Mouse (Mus musculus) intestine, postnatal 0 days (tissue): ENCODE data around the gene Arhgap9. TPM values are rescaled to one million over a fixed set of nuclear protein-coding genes. Genes with fewer than 3 reads are reported as not detected.

Experiments
- ATAC-seq: fragments of 200-750 bp; cut with Nextera tagmentation; 2 replicates; pipeline ENCODE4 v1.8.0; 2017; ENCODE audit warnings: mild to moderate bottlenecking, moderate TSS enrichment, moderate library complexity
- H3K27ac ChIP-seq: fragments of 300-500 bp; sonication (generic); 2 replicates; pipeline ENCODE4 v1.5.1; 2014; ENCODE audit warnings: mild to moderate bottlenecking, low read depth, low read length, moderate library complexity
- H3K27me3 ChIP-seq: fragments of 300-500 bp; sonication (generic); replicated peaks from 2 replicates; pipeline ENCODE4 v1.6.1; 2014; ENCODE audit warnings: low read length, mixed read lengths; ENCODE audit not compliant: control insufficient read depth, insufficient read depth
- H3K36me3 ChIP-seq: fragments of 300-500 bp; sonication (generic); 2 replicates; pipeline ENCODE4 v1.6.1; 2014; ENCODE audit warnings: mild to moderate bottlenecking, moderate library complexity; ENCODE audit not compliant: control insufficient read depth, insufficient read depth
- H3K4me1 ChIP-seq: fragments of 300-500 bp; sonication (generic); replicated peaks from 2 replicates; pipeline ENCODE4 v1.6.1; 2014; ENCODE audit warnings: antibody characterized with exemption, low read length, mixed read lengths; ENCODE audit not compliant: control insufficient read depth, insufficient read depth
- H3K4me2 ChIP-seq: fragments of 300-500 bp; sonication (generic); replicated peaks from 2 replicates; pipeline ENCODE4 v1.6.1; 2014; ENCODE audit warnings: low read depth, mild to moderate bottlenecking, moderate library complexity
- H3K4me3 ChIP-seq: fragments of 300-500 bp; sonication (generic); 2 replicates; pipeline ENCODE4 v1.5.1; 2014; ENCODE audit warnings: low read depth, low read length
- H3K9ac ChIP-seq: fragments of 300-500 bp; sonication (generic); 2 replicates; pipeline ENCODE4 v1.6.1; 2014; ENCODE audit warnings: mild to moderate bottlenecking, low read depth, low read length
- H3K9me3 ChIP-seq: fragments of 300-500 bp; sonication (generic); 2 replicates; pipeline ENCODE4 v1.6.1; 2016; ENCODE audit warnings: mixed run types; ENCODE audit not compliant: control insufficient read depth
- CTCF ChIP-seq: sonication (generic); IDR thresholded peaks from 2 replicates; pipeline ENCODE4 v1.5.1; 2016; ENCODE audit warnings: low read depth, mild to moderate bottlenecking, control low read depth, antibody characterized with exemption, moderate library complexity
- WGBS: fragments of 180-500 bp; shearing (Covaris S2); extraction: QIAGEN DNeasy Blood & Tissue Kit; methylation state at CpG from one replicate; pipeline ENCODE4 v1.1.7; 2014; 5-methylcytosine and 5-hydroxymethylcytosine counted together
- polyA plus RNA-seq: library from polyadenylated mRNA; unstranded; fragments of >200 nt; fragmentation: Nextera tagmentation; extraction: Ambion mirVana; gene quantifications from 2 replicates; pipeline ENCODE4 v1.2.1, GENCODE M21; 2015

Arhgap9 gene
- polyA plus RNA-seq, 1 experiment from 2014 or later: 9.5 TPM

DNA sequence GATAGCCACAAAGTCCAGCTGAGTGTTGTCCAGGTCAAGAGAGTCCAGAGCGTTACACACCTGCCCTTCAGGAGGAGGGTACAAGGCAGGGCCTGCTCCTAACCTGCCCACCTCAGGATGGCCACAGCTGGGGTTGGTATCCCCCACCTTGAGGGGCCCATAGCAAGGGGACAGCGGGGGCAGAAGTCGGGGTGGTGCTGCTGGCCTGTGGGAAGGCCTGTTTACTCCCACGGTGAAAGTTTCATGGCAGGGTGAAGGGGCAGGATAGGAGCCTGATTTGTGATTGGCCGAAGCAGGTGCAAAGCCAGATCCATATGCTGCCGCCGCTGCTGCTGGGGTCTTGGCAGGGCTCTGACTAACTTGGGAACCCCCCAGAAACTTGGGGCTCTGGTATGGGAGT lies 8.4 kb downstream of the Arhgap9 start:
- H3K4me1 ChIP-seq: no peaks in the 10 kb centered on the region
- H3K27me3 ChIP-seq: peaks cover 3% of the 10 kb centered on the region; the same call in 1 of the 2 replicates
- ATAC-seq: no peak
- no peak overlapping the region for H3K4me3 ChIP-seq
- no peak overlapping the region for H3K9ac ChIP-seq
- no peaks in the 10 kb centered on the region for H3K9me3 ChIP-seq
- peaks cover 5% of the 10 kb centered on the region; the same call in 1 of the 2 replicates for H3K36me3 ChIP-seq
- TF ChIP-seq CTCF: no peak
- H3K27ac ChIP-seq: no peak overlapping the region
- H3K4me2 ChIP-seq: no peak overlapping the region
- 72% methylated on average over 7 of the region's 7 CpGs for WGBS

DNA sequence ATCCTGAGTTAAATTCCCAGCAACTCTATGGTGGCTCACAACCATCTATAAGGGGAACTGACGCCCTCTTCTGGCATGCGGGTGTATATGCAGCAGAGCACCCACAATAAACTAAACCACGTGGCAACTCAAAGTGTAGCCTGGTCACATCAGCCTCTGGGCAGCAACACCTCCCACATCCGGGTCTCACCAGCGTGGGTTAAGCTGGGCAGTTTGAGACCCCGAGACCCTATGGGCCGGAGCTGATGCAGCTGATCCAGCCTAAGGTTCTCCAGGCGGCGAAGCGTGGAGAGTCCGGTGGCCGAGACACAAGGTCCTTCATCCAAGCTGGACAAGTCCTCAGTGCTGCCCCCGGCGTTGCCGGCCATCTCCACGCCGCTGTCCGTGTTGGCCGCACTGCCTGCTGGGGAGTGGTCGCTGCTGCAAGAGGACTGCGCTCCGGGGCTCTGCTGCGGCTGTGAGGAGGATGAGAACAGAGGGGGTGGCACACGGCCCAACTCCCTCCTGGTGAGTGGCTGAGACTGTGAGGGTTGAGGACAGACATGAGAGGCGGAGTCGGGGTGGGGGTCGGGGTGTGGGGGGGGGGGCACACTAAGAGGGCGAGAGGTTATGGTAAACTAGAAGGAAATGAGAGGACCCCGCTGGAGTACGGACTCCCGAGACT lies 10.6 kb downstream of the Arhgap9 start:
- Histone ChIP-seq H3K9ac (no peak overlapping the region), H3K9me3 (no peaks in the 10 kb centered on the region), H3K36me3 (peaks cover 5% of the 10 kb centered on the region; the same call in 1 of the 2 replicates), H3K4me2 (no peak overlapping the region), H3K27me3 (peaks cover 2% of the 10 kb centered on the region; the same call in 1 of the 2 replicates), H3K4me3 (no peak overlapping the region), H3K27ac (no peak overlapping the region), H3K4me1 (no peaks in the 10 kb centered on the region)
- peak; percentile 37; the same call in 1 of the 2 replicates for ATAC-seq
- 35% methylated on average over 29 of the region's 31 CpGs for WGBS
- TF ChIP-seq CTCF: peak; percentile 50

DNA sequence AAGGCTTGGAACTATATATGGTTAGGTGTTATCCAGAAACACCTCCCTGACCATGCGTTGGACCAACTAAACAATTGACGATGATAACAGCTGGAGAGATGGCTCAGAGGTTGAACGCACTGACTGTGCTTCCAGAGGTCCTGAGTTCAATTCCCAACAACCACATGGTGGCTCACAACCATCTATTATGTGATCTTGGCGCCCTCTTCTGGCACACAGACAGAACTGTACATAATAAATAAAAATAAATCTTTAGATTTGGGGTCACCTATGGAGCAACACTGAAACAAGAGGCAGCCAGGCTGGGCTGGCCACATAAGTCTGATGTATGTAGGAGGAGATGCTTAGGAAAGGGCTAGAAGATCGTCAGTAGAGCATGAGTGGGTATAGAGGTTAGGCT lies 11.4 kb downstream of the Arhgap9 start:
- Histone ChIP-seq H3K27me3 (no peaks in the 10 kb centered on the region; the same call in 1 of the 2 replicates), H3K4me3 (no peak overlapping the region), H3K9ac (no peak overlapping the region), H3K27ac (no peak overlapping the region), H3K4me1 (no peaks in the 10 kb centered on the region), H3K9me3 (no peaks in the 10 kb centered on the region), H3K4me2 (no peak overlapping the region), H3K36me3 (peaks cover 5% of the 10 kb centered on the region; the same call in 1 of the 2 replicates)
- no peak for ATAC-seq
- 71% methylated on average over 5 of the region's 5 CpGs for WGBS
- TF ChIP-seq CTCF: peak; percentile 65

DNA sequence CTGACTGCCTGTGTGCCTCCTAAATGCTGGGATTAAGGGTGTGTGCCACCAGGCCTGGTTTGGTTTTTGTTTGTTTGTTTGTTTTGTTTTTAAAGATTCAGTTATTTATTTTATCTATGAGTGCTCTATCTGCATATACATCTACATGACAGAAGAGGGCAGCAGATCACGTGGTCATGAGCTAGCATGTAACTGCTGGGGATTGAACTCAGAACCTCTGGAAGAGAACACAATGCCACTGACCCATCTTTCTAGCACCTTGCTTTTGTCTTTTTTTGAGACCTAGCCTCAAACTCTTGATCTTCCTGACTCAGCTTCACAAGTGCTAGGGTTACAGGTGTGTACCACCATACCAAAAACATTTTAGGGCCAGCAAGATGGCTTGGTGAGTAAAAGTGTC lies 13.5 kb downstream of the Arhgap9 start:
- TF ChIP-seq CTCF: peak; percentile 15; the same call in 1 of the 2 replicates
- Histone ChIP-seq H3K27ac (no peak overlapping the region), H3K36me3 (peaks cover 5% of the 10 kb centered on the region; the same call in 1 of the 2 replicates), H3K9me3 (no peaks in the 10 kb centered on the region), H3K4me1 (peaks cover 6% of the 10 kb centered on the region; the same call in 1 of the 2 replicates), H3K4me2 (no peak overlapping the region), H3K27me3 (peaks cover 10% of the 10 kb centered on the region), H3K9ac (no peak overlapping the region), H3K4me3 (no peak overlapping the region)
- no peak for ATAC-seq
- 56% methylated on average over 1 of the region's 1 CpGs for WGBS

DNA sequence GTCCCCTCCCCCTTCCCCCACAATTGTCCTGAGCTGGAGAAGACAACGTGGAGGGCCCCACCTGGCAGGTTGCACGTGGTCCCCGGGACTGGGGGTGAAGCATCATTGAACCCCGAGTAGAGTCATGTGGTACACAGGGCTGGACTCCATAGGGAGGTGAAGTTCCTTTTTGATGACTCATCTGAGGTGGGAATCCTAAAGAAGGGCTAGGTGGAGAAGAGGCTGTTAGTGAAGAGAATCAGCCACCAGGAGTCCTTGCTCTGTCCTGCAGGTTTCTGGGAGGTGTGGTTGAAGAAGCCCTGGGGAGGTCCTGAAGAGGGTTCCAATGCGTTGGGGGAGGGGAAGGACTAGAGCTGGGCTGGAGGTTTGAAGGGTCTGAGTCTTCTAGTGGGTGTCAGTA lies 15.2 kb downstream of the Arhgap9 start:
- WGBS: 45% methylated on average over 5 of the region's 5 CpGs
- Histone ChIP-seq H3K9ac (no peak overlapping the region), H3K4me3 (no peak overlapping the region), H3K4me2 (no peak overlapping the region), H3K27me3 (peaks cover 22% of the 10 kb centered on the region), H3K27ac (no peak overlapping the region), H3K4me1 (peaks cover 6% of the 10 kb centered on the region; the same call in 1 of the 2 replicates), H3K36me3 (peaks cover 5% of the 10 kb centered on the region; the same call in 1 of the 2 replicates), H3K9me3 (no peaks in the 10 kb centered on the region)
- no peak for ATAC-seq
- TF ChIP-seq CTCF: no peak

DNA sequence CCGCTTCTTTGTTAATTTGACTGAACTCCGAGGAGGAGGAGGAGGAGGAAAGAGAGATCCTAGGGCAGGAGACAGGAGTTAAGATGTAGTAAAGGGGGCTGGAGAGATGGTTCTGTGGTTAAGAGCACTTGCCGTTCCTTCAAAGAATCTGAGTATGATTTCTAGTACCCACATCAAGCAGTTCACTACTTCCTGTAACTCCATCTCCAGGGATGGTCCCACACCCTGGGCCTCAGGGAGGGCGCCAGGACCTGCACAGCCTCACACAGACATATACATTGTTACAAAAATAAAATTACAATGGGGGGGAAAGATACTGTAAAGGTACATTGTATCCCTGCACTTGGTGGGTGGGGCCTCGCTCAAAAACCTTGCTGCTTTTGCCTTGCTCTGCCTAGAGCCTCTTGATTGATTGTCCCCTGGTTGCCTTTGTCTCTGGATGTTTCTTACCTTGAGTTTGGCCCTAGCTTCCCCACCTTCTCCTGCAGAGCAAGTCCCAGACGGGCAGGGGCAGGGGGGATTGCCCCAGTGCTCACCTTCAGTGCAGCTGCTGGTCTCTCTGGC lies 15.9 kb downstream of the Arhgap9 start:
- Histone ChIP-seq H3K27me3 (peaks cover 22% of the 10 kb centered on the region; the same call in 1 of the 2 replicates), H3K9me3 (no peaks in the 10 kb centered on the region), H3K27ac (no peak overlapping the region), H3K9ac (no peak overlapping the region), H3K4me3 (no peak overlapping the region), H3K36me3 (no peaks in the 10 kb centered on the region), H3K4me2 (no peak overlapping the region), H3K4me1 (peaks cover 6% of the 10 kb centered on the region; the same call in 1 of the 2 replicates)
- no peak for ATAC-seq
- 77% methylated on average over 6 of the region's 6 CpGs for WGBS
- TF ChIP-seq CTCF: no peak
